Mouse (Mus musculus) left cerebral cortex, postnatal 25 days (tissue): ENCODE data around the gene Ankrd53. TPM values are rescaled to one million over a fixed set of nuclear protein-coding genes. Genes with fewer than 3 reads are reported as not detected.

Experiments
- total RNA-seq, 2 experiments: library from RNA; stranded (reverse); gene quantifications; 2 replicates each; pipeline ENCODE4 v1.2.3; 2021

Ankrd53 gene
- total RNA-seq, 2 experiments from 2014 or later = not detected

Other genes with a start within 250 kb of the Ankrd53 start
- gene Actg2, start 226.4 kb upstream of the Ankrd53 start, total RNA-seq = not detected
- 10 to 100 TPM; 31.1 to 31.6 TPM for gene Stambp, start 189.9 kb upstream of the Ankrd53 start, total RNA-seq
- gene Clec4f, start 106.5 kb upstream of the Ankrd53 start, total RNA-seq = not detected
- gene Cd207, start 84.8 kb upstream of the Ankrd53 start, total RNA-seq = not detected
- not detected for gene Vax2, start 51.4 kb upstream of the Ankrd53 start, total RNA-seq
- gene Atp6v1b1, start 19.7 kb upstream of the Ankrd53 start, total RNA-seq = not detected
- 10 to 100 TPM; 46.4 to 53.6 TPM for gene Tex261, start 13.2 kb downstream of the Ankrd53 start, total RNA-seq
- gene Nagk, start 32.3 kb downstream of the Ankrd53 start, total RNA-seq = 10 to 100 TPM; 47.0 to 48.3 TPM
- 10 to 100 TPM; 50.2 to 54.1 TPM for gene Paip2b, start 69.1 kb downstream of the Ankrd53 start, total RNA-seq
- gene Zfp638, start 104.5 kb downstream of the Ankrd53 start, total RNA-seq = 100 to 1,000 TPM; 127 to 141 TPM
- 1 to 10 TPM; 3.4 TPM for gene Dysf, start 245.9 kb downstream of the Ankrd53 start, total RNA-seq